Mouse (Mus musculus): ENCODE data around the gene Laptm4a. TPM values are rescaled to one million over a fixed set of nuclear protein-coding genes. Genes with fewer than 3 reads are reported as not detected.

Laptm4a gene
- polyA plus RNA-seq, 1 experiment: 491 TPM

- no peaks in the 10 kb centered on the region for H3K79me2 ChIP-seq (ENCODE audit: control insufficient read depth, insufficient read depth)
- H3K27me3 ChIP-seq (ENCODE audit: control insufficient read depth, insufficient read depth, insufficient read length): no peaks in the 10 kb centered on the region
- peak overlapping the region; percentile 79 for H3K4me2 ChIP-seq (ENCODE audit: low read depth)
- no peaks in the 10 kb centered on the region for H3K36me3 ChIP-seq (ENCODE audit: control insufficient read depth, insufficient read depth)
- H3K4me3 ChIP-seq: no peak overlapping the region
- H3ac ChIP-seq (ENCODE audit: control insufficient read depth, insufficient read length): no peak overlapping the region
- TF ChIP-seq TCF3 (IDR thresholded peaks at IDR 0.05; ENCODE audit: insufficient read length, low read depth): peak; percentile 51
- peak in 2 of 3 experiments; percentile 68 to 89 for TF ChIP-seq MYOD1 (IDR thresholded peaks at IDR 0.05; ENCODE audit: control insufficient read depth in 1 of 3, insufficient read length in 2 of 3, low read depth in 2 of 3)
- TF ChIP-seq USF1 (IDR thresholded peaks at IDR 0.05; ENCODE audit: low read depth): peak; percentile 73
- peak; percentile 64 to 92 (median 72) for TF ChIP-seq MYOG (IDR thresholded peaks at IDR 0.05; ENCODE audit: control insufficient read depth in 1 of 3, insufficient read depth in 1 of 3, insufficient read length in 2 of 3, low read depth in 2 of 3)
- peak; percentile 22 for TF ChIP-seq SRF (IDR thresholded peaks at IDR 0.05; ENCODE audit: control insufficient read depth, insufficient read length, low read depth)
- no peak for TF ChIP-seq MAX (IDR thresholded peaks at IDR 0.05; ENCODE audit: low read depth)
- TF ChIP-seq TCF12 (IDR thresholded peaks at IDR 0.05; ENCODE audit: insufficient read depth, poor library complexity, severe bottlenecking): peak; percentile 64
- TF ChIP-seq CEBPB (IDR thresholded peaks at IDR 0.05; ENCODE audit: insufficient read depth, poor library complexity, severe bottlenecking): no peak
These were observed 48.4 kb downstream of the Laptm4a start for GRCm38 (mm10) chr12:8969828-8970227.

GRCm38 (mm10) chr12:8973820-8974465 is 52.5 kb downstream of the Laptm4a start, which contains the start of gene Wdr35:
Gene Wdr35, plus strand, starts transcription at chr12:8973892.
- peak within 1 kb of the TSS; percentile 91 for H3K4me2 ChIP-seq (ENCODE audit: low read depth)
- H3K36me3 ChIP-seq (ENCODE audit: control insufficient read depth, insufficient read depth): peaks cover 6% of the 10 kb centered on the region
- peak within 1 kb of the TSS; percentile 52 for H3K4me3 ChIP-seq
- no peak within 1 kb of the TSS for H3ac ChIP-seq (ENCODE audit: control insufficient read depth, insufficient read length)
- TF ChIP-seq TCF12 (IDR thresholded peaks at IDR 0.05; ENCODE audit: insufficient read depth, poor library complexity, severe bottlenecking): no peak
- no peak for TF ChIP-seq E2F4 (IDR thresholded peaks at IDR 0.05; ENCODE audit: insufficient read depth)
- no peak for TF ChIP-seq CEBPB (IDR thresholded peaks at IDR 0.05; ENCODE audit: insufficient read depth, poor library complexity, severe bottlenecking)
- no peak for TF ChIP-seq MYOG (IDR thresholded peaks at IDR 0.05; ENCODE audit: control insufficient read depth in 1 of 3, insufficient read depth in 1 of 3, insufficient read length in 2 of 3, low read depth in 2 of 3)
- TF ChIP-seq POLR2AphosphoS2 (IDR thresholded peaks at IDR 0.05; ENCODE audit: insufficient read length, low read depth): peak; percentile 83
- no peak for TF ChIP-seq TCF3 (IDR thresholded peaks at IDR 0.05; ENCODE audit: insufficient read length, low read depth)
- TF ChIP-seq POLR2A (IDR thresholded peaks at IDR 0.05; ENCODE audit: insufficient read length, low read depth): peak; percentile 86
- TF ChIP-seq SRF (IDR thresholded peaks at IDR 0.05; ENCODE audit: control insufficient read depth, insufficient read length, low read depth): peak; percentile 25
- no peak for TF ChIP-seq USF1 (IDR thresholded peaks at IDR 0.05; ENCODE audit: low read depth)
- no peak for TF ChIP-seq MAX (IDR thresholded peaks at IDR 0.05; ENCODE audit: low read depth)
- no peak for TF ChIP-seq REST (IDR thresholded peaks at IDR 0.05; ENCODE audit: insufficient read depth, insufficient read length)
- no peak for TF ChIP-seq MYOD1 (IDR thresholded peaks at IDR 0.05; ENCODE audit: control insufficient read depth in 1 of 3, insufficient read length in 2 of 3, low read depth in 2 of 3)
- H3K27me3 ChIP-seq (ENCODE audit: control insufficient read depth, insufficient read depth, insufficient read length): no peaks in the 10 kb centered on the region
- H3K79me2 ChIP-seq (ENCODE audit: control insufficient read depth, insufficient read depth): no peaks in the 10 kb centered on the region

- Histone ChIP-seq H3K36me3 (ENCODE audit: control insufficient read depth, insufficient read depth) (peaks cover 16% of the 10 kb centered on the region), H3K27me3 (ENCODE audit: control insufficient read depth, insufficient read depth, insufficient read length) (no peaks in the 10 kb centered on the region), H3K4me3 (peak overlapping the region; percentile 52), H3K4me2 (ENCODE audit: low read depth) (peak overlapping the region; percentile 91), H3K79me2 (ENCODE audit: control insufficient read depth, insufficient read depth) (no peaks in the 10 kb centered on the region), H3ac (ENCODE audit: control insufficient read depth, insufficient read length) (no peak overlapping the region)
- no peak for TF ChIP-seq MAX (IDR thresholded peaks at IDR 0.05; ENCODE audit: low read depth)
- TF ChIP-seq MYOD1 (IDR thresholded peaks at IDR 0.05; ENCODE audit: control insufficient read depth in 1 of 3, insufficient read length in 2 of 3, low read depth in 2 of 3): no peak
- TF ChIP-seq REST (IDR thresholded peaks at IDR 0.05; ENCODE audit: insufficient read depth, insufficient read length): no peak
- no peak for TF ChIP-seq USF1 (IDR thresholded peaks at IDR 0.05; ENCODE audit: low read depth)
- TF ChIP-seq POLR2AphosphoS2 (IDR thresholded peaks at IDR 0.05; ENCODE audit: insufficient read length, low read depth): no peak
- no peak for TF ChIP-seq TCF3 (IDR thresholded peaks at IDR 0.05; ENCODE audit: insufficient read length, low read depth)
- no peak for TF ChIP-seq TCF12 (IDR thresholded peaks at IDR 0.05; ENCODE audit: insufficient read depth, poor library complexity, severe bottlenecking)
- TF ChIP-seq MYOG (IDR thresholded peaks at IDR 0.05; ENCODE audit: control insufficient read depth in 1 of 3, insufficient read depth in 1 of 3, insufficient read length in 2 of 3, low read depth in 2 of 3): no peak
- no peak for TF ChIP-seq CEBPB (IDR thresholded peaks at IDR 0.05; ENCODE audit: insufficient read depth, poor library complexity, severe bottlenecking)
- TF ChIP-seq POLR2A (IDR thresholded peaks at IDR 0.05; ENCODE audit: insufficient read length, low read depth): no peak
- no peak for TF ChIP-seq E2F4 (IDR thresholded peaks at IDR 0.05; ENCODE audit: insufficient read depth)
- no peak for TF ChIP-seq SRF (IDR thresholded peaks at IDR 0.05; ENCODE audit: control insufficient read depth, insufficient read length, low read depth)
These were observed 53.6 kb downstream of the Laptm4a start for GRCm38 (mm10) chr12:8975076-8975475.

Other genes starting within 250 kb of the Laptm4a start
- 17.8 TPM for gene Pum2, start 247.5 kb upstream of the Laptm4a start, polyA plus RNA-seq (2012; fragmentation: generic; extraction: Trizol)
- gene Sdc1, start 150.3 kb upstream of the Laptm4a start, polyA plus RNA-seq (2012; fragmentation: generic; extraction: Trizol): 156 TPM
- 0.01 TPM for gene Matn3, start 26.3 kb downstream of the Laptm4a start, polyA plus RNA-seq (2012; fragmentation: generic; extraction: Trizol)
- 9.5 TPM for gene Wdr35, start 52.2 kb downstream of the Laptm4a start, polyA plus RNA-seq (2012; fragmentation: generic; extraction: Trizol)
- 4.5 TPM for gene Ttc32, start 108.3 kb downstream of the Laptm4a start, polyA plus RNA-seq (2012; fragmentation: generic; extraction: Trizol)